Mouse (Mus musculus): ENCODE data around the gene Gal3st2c.
"Not testable (repeated sequence)": the region's sequence is repeated elsewhere in the genome, so short reads cannot be mapped to it uniquely, and the experiment has no call there.

GRCm38 (mm10) chr1:93966489-93966888 is 23.8 kb upstream of the Gal3st2c start:
- TF ChIP-seq CTCF (conservative IDR thresholded peaks at IDR 0.05 in 1 of 2, IDR thresholded peaks at IDR 0.05 in 1 of 2; ENCODE audit: low read depth in 2 of 2, low read length in 2 of 2); IRF4 (IDR thresholded peaks at IDR 0.05; ENCODE audit: low read depth, low read length); MAFK (IDR thresholded peaks at IDR 0.05; ENCODE audit: insufficient replicate concordance, low read length); SIN3A (IDR thresholded peaks at IDR 0.05; ENCODE audit: low read length); SMC3 (IDR thresholded peaks at IDR 0.05; ENCODE audit: low read depth, low read length); MAZ (IDR thresholded peaks at IDR 0.05; ENCODE audit: low read depth, low read length); USF2 (conservative IDR thresholded peaks at IDR 0.05; ENCODE audit: low read depth, low read length); USF1 (IDR thresholded peaks at IDR 0.05; ENCODE audit: low read depth, low read length); ZC3H11A (IDR thresholded peaks at IDR 0.05; ENCODE audit: low read depth, low read length); NELFE (IDR thresholded peaks at IDR 0.05; ENCODE audit: low read depth, low read length): not testable (repeated sequence)

All from CH12.LX (cell line).